Mouse (Mus musculus) inflammation-experienced regulatory T-cells, adult 6 months (primary cell): ENCODE measurements at regions not wholly inside any gene's neighbourhood (a gene's known extent, or its start where the extent isn't known, plus 50 kb on each side); places are given as distances from the start of the nearest gene placed in this dataset.

ENCODE experiments used
- ATAC-seq: one replicate; pipeline ENCODE4 v1.8.0; 2017

DNA sequence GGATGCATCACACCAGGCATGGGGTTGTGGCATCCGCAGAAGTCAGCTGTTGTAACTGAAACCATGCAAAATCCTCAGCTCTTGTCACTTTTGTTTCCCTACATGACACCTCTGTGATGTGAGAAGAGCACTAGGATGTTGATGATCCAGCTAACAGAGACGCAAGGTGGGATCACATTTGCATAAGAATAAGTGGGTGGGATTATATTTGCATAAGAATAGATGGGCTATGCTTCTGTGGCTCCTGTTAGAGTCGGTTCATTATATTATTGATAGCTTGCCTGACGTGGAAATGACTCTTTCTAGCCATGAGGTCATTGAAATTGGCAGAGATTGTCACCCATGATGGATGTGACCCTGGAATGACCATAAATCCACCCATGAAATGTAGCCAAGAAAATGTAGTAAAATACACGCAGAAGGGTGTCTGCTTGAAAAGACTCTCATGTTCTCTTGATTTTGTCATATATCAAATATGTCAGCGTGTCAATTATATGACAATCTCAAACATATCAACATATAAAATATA lies 102.2 kb upstream of the Arg1 start:
- no peak for ATAC-seq

GRCm38 (mm10) chr10:25023601-25024157 lies 96.4 kb upstream of the Arg1 start:
- ATAC-seq, result no peak

GRCm38 (mm10) chr10:25023044-25023540 lies 95.8 kb upstream of the Arg1 start:
- no peak for ATAC-seq

GRCm38 (mm10) chr10:25018946-25019345 lies 91.7 kb upstream of the Arg1 start:
- ATAC-seq, result no peak

DNA sequence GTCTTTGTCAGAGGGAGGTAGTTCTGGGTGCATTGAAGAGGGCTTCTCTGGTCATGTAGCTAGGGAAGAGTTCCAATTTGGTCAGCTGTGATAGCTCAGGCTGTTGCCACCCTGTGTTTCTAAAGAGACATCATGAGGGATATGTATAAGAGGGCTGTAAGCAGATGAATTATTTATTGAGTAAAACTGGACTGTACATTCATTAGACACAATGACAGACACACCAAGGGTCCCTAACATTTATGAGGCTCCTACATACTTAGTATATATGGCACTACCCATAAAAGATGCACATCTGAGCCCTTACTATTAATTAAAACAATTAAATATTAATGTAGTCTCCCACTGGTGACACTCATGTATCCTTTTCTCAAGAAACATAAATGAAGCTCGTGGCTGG lies 90.6 kb upstream of the Arg1 start:
- ATAC-seq, result no peak

DNA sequence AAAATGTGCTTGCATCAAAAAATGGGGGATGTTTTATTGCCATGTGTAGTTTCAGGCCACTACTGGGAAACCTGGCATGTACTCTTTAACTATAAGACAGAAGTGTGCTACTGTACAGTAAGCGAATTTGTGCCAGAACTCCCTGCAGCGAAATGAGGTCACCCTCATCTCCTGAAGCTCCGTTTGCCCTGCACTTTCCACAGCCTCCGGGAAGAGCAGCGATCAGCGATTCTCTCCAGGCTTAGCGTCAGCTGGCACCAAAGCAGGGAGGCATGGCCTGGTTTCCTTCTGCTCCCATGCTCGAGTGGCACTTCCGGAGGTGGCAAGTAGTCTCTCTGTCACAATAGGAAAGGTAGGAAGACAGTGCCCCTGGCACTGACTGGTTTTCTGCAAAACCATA lies 88.8 kb upstream of the Arg1 start:
- ATAC-seq, result no peak

GRCm38 (mm10) chr10:25012129-25012528 lies 84.8 kb upstream of the Arg1 start:
- ATAC-seq, result no peak

- no peak for ATAC-seq
Measured at GRCm38 (mm10) chr10:25001299-25001698, 74.0 kb upstream of the Arg1 start.

GRCm38 (mm10) chr10:25000231-25001222 lies 73.2 kb upstream of the Arg1 start:
- no peak for ATAC-seq

- ATAC-seq, result no peak
Measured at GRCm38 (mm10) chr10:24999807-25000206, 72.5 kb upstream of the Arg1 start.

- ATAC-seq, result no peak
Measured at GRCm38 (mm10) chr10:24997661-24998060, 70.4 kb upstream of the Arg1 start.

GRCm38 (mm10) chr10:24995751-24996150 lies 68.5 kb upstream of the Arg1 start:
- no peak for ATAC-seq

GRCm38 (mm10) chr10:24989965-24990653 lies 62.8 kb upstream of the Arg1 start:
- ATAC-seq, result no peak

GRCm38 (mm10) chr10:24984801-24985200 lies 57.5 kb upstream of the Arg1 start:
- ATAC-seq, result no peak

- no peak for ATAC-seq
Measured at GRCm38 (mm10) chr10:24981763-24982162, 54.5 kb upstream of the Arg1 start.
